Mouse (Mus musculus) layer of hippocampus, adult 9-10 months (tissue): ENCODE measurements at regions not wholly inside any gene's neighbourhood (a gene's known extent, or its start where the extent isn't known, plus 50 kb on each side); places are given as distances from the start of the nearest gene placed in this dataset.

Source experiments
- DNase-seq: peaks from one replicate; pipeline ENCODE4 v3.0.0; 2022; ENCODE audit warnings: low spot score

GRCm38 (mm10) chr10:72056725-72057124, 597.9 kb upstream of the Zwint start:
- DNase-seq, result no peak

GRCm38 (mm10) chr10:72071185-72071718, 583.4 kb upstream of the Zwint start:
- no peak for DNase-seq

- DNase-seq, result no peak
These were observed 576.3 kb upstream of the Zwint start for GRCm38 (mm10) chr10:72078363-72078762.

- DNase-seq, result no peak
These were observed 557.7 kb upstream of the Zwint start for GRCm38 (mm10) chr10:72096951-72097350.

- DNase-seq, result peak; percentile 8
These were observed 555.4 kb upstream of the Zwint start for GRCm38 (mm10) chr10:72099156-72099812.

- no peak for DNase-seq
These were observed 535.2 kb upstream of the Zwint start for GRCm38 (mm10) chr10:72119447-72119846.

- no peak for DNase-seq
These were observed 522.2 kb upstream of the Zwint start for GRCm38 (mm10) chr10:72132407-72132806.
